26 mouse cellular contexts compared by ENCODE assay signal in genomic region chr9:77741452-77741851, GRCm38 (mm10). TPM values are rescaled to one million over a fixed set of nuclear protein-coding genes. Genes with fewer than 3 reads are reported as not detected.
DNase-seq lines count a peak whose midpoint lies in the region; ATAC-seq and TF ChIP-seq lines count a peak whose summit lies in the region.
"Had no signal": no experiment of that assay in that cellular context is flagged by ENCODE, and none has a peak within 500 bp of the region (broad histone marks: within the 10 kb centered on the region; RNA-seq: fewer than 3 reads in every experiment).

No protein-coding gene starts in this region.

- TF ChIP-seq POLR2A in kidney, adult 2 months (IDR thresholded peaks at IDR 0.05; ENCODE audit: low read depth, low read length) = no peak

- H3K9me3 ChIP-seq in heart, embryonic 12.5 days (replicated peaks) = no peaks in the 10 kb centered on the region
- no peaks in the 10 kb centered on the region for H3K9me3 ChIP-seq in kidney, embryonic 14.5 days (ENCODE audit: control insufficient read depth, low read length)
- H3K9me3 ChIP-seq: embryonic facial prominence, embryonic 13.5 days; embryonic facial prominence, embryonic 15.5 days; forebrain, embryonic 10.5 days; forebrain, embryonic 12.5 days had no signal

- no peak for TF ChIP-seq CTCF in kidney, adult 2 months (conservative IDR thresholded peaks at IDR 0.05; ENCODE audit: insufficient read depth, insufficient read length, low read depth, low read length)

- H3K9ac ChIP-seq in heart, embryonic 12.5 days = no peak overlapping the region
- H3K9ac ChIP-seq in kidney, embryonic 14.5 days (ENCODE audit: low read depth, low read length) = no peak overlapping the region
- H3K9ac ChIP-seq: embryonic facial prominence, embryonic 13.5 days; embryonic facial prominence, embryonic 15.5 days; forebrain, embryonic 12.5 days had no signal

- no peak overlapping the region for H3K4me2 ChIP-seq in heart, embryonic 12.5 days
- no peak overlapping the region for H3K4me2 ChIP-seq in kidney, embryonic 14.5 days (replicated peaks; ENCODE audit: low read depth, low read length)
- H3K4me2 ChIP-seq: embryonic facial prominence, embryonic 13.5 days; embryonic facial prominence, embryonic 15.5 days; forebrain, embryonic 12.5 days had no signal

- WGBS in heart, embryonic 12.5 days = 27% methylated on average over 1 of the region's 1 CpGs
- WGBS in kidney, adult 2 months = 38% methylated on average over 1 of the region's 1 CpGs
- 67% methylated on average over 1 of the region's 1 CpGs for WGBS in kidney, embryonic 14.5 days

- no peaks in the 10 kb centered on the region for H3K27me3 ChIP-seq in heart, embryonic 12.5 days (replicated peaks)
- H3K27me3 ChIP-seq in kidney, adult 2 months (replicated peaks; ENCODE audit: control insufficient read depth, insufficient read depth, low read length) = no peaks in the 10 kb centered on the region; the same call in 1 of the 2 replicates
- H3K27me3 ChIP-seq in kidney, embryonic 14.5 days (ENCODE audit: control insufficient read depth, insufficient read depth, low read length) = no peaks in the 10 kb centered on the region
- H3K27me3 ChIP-seq: CH12.LX; embryonic facial prominence, embryonic 13.5 days; embryonic facial prominence, embryonic 15.5 days; forebrain, embryonic 12.5 days had no signal

- no peak for ATAC-seq in heart, embryonic 12.5 days (ENCODE audit: insufficient number of reproducible peaks, low FRiP score)
- ATAC-seq in kidney, embryonic 14.5 days (ENCODE audit: low FRiP score, low TSS enrichment) = no peak
- ATAC-seq: CD4-positive, CD25-positive, alpha-beta regulatory T cell, adult 4 months; forebrain, embryonic 14.5 days; forebrain, embryonic 16.5 days had no signal

- H3K36me3 ChIP-seq in heart, embryonic 12.5 days = no peaks in the 10 kb centered on the region
- H3K36me3 ChIP-seq in kidney, adult 2 months (ENCODE audit: control insufficient read depth, insufficient read depth, low read length) = no peaks in the 10 kb centered on the region
- H3K36me3 ChIP-seq in kidney, embryonic 14.5 days (ENCODE audit: control insufficient read depth, insufficient read depth, low read length) = no peaks in the 10 kb centered on the region
- H3K36me3 ChIP-seq: embryonic facial prominence, embryonic 13.5 days; embryonic facial prominence, embryonic 15.5 days; forebrain, embryonic 10.5 days; forebrain, embryonic 12.5 days had no signal

- H3K4me1 ChIP-seq in heart, embryonic 12.5 days (replicated peaks) = peaks cover 21% of the 10 kb centered on the region
- peaks cover 9% of the 10 kb centered on the region for H3K4me1 ChIP-seq in kidney, adult 2 months (ENCODE audit: control insufficient read depth, insufficient read depth, low read length)
- no peaks in the 10 kb centered on the region for H3K4me1 ChIP-seq in kidney, embryonic 14.5 days (ENCODE audit: control insufficient read depth, insufficient read depth, low read length)
- H3K4me1 ChIP-seq: embryonic facial prominence, embryonic 13.5 days; embryonic facial prominence, embryonic 15.5 days; forebrain, embryonic 10.5 days; forebrain, embryonic 12.5 days had no signal

- peak; percentile 23 for DNase-seq in heart, adult 11 months
- DNase-seq in kidney, adult 2 months = peak; percentile 65
- peak; percentile 27 for DNase-seq in ZHBTc4 (ENCODE audit: low read depth, low spot score)
- DNase-seq in thymus, postnatal 25 days = no peak
- DNase-seq: adrenal gland, adult 2 months; adrenal gland, postnatal 10 days; adrenal gland, postnatal 25 days; B cell, adult 2 months; cerebellum, adult 11 months; cerebellum, adult 18-20 months; cerebellum, adult 8-10 months; cerebellum, adult 9-11 months; cerebellum, postnatal 14 days; cerebellum, postnatal 36 days; embryo, embryonic 11 days had no signal

- no peak overlapping the region for H3K27ac ChIP-seq in heart, embryonic 12.5 days (ENCODE audit: poor library complexity, severe bottlenecking)
- no peak overlapping the region for H3K27ac ChIP-seq in kidney, adult 2 months (ENCODE audit: insufficient read depth, low read depth, low read length)
- H3K27ac ChIP-seq in kidney, embryonic 14.5 days (ENCODE audit: low read depth, low read length) = no peak overlapping the region
- H3K27ac ChIP-seq: embryonic facial prominence, embryonic 13.5 days; embryonic facial prominence, embryonic 15.5 days; forebrain, embryonic 10.5 days; forebrain, embryonic 12.5 days had no signal

- H3K4me3 ChIP-seq in heart, embryonic 12.5 days = no peak overlapping the region
- H3K4me3 ChIP-seq in kidney, adult 2 months (ENCODE audit: insufficient read depth, low read depth, low read length) = no peak overlapping the region
- H3K4me3 ChIP-seq in kidney, embryonic 14.5 days (ENCODE audit: low read length) = no peak overlapping the region
- H3K4me3 ChIP-seq: embryonic facial prominence, embryonic 13.5 days; embryonic facial prominence, embryonic 15.5 days; erythroblast, embryonic 14.5 days; forebrain, embryonic 10.5 days; forebrain, embryonic 12.5 days had no signal

RNA-seq across cellular contexts. Expression of gene Gclc, which starts 12.9 kb away (rescaled TPM):
- polyA plus RNA-seq in heart, embryonic 12.5 days (2016; fragmentation: Nextera tagmentation; extraction: Ambion mirVana) = 13.0 and 13.7 TPM in 2 replicates
- polyA plus RNA-seq in kidney, adult 2 months (2012; rRNA removed) = 88.7 and 99.9 TPM in 2 replicates
- polyA plus RNA-seq in kidney, embryonic 14.5 days (2014; fragmentation: Nextera tagmentation; extraction: Ambion mirVana) = 21.1 and 30.0 TPM in 2 replicates
